Mouse (Mus musculus) MN1 (cell line): ENCODE measurements around the gene Ofcc1.

Experiments used
- DNase-seq: peaks from one replicate; pipeline ENCODE4 v3.0.0-alpha.2; 2016; ENCODE audit warnings: low spot score

Ofcc1 gene

DNA sequence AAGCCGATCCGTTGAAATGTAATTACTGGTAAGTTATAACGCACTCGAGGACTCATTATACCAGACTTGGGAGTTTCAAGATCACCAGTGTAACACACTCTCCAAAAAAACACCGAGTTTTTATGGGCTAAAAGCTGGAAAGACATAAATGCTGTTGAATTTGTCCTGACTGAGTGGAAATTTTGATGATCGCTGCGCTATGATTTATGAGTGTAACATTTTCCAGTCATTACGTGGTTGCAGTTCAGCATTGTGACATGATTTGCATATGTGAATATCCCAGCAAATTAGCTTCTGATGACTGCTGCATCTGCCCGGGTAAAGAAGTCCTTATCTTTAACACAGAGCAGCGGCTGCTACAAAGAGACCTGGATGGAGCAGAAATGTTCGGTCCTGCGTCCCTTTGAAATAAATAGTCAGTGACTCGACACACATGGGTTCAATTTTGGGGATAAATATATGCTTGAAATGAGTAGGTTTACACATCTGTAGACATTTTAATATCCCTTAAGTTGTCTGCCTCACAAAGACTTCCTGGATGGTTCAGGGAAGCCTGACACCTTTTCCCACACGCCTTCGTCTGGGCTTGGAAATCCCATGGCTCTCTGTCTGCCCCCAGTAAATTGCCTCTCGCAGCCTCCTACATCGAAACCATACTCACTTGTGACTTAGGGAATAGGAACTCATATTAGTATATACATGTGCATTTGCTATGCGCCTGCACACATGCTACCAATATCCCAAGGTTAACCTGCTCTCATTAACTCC lies 381.8 kb downstream of the Ofcc1 start:
- no peak for DNase-seq

- DNase-seq: no peak
Measured at GRCm38 (mm10) chr13:39968349-39969016, 392.8 kb downstream of the Ofcc1 start.

GRCm38 (mm10) chr13:39957226-39957625 lies 404.0 kb downstream of the Ofcc1 start:
- DNase-seq: no peak

DNA sequence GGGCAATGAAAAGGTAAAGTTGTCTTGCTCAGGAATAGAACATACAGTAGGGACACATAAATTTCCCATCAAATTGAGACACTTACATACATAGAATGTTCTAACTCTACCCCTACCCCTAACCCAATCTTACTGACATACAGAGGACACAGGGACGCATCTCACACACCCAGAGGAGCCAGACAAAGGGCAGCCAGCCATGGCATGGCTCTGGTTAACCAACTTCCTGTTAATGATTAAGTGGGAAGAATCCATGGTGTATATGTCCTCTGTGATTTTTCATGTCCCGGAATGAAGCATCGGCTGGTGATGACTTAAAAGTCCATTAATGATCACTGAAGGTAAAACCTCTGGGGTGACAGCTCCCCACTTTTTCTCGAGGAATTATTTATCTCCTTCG lies 405.2 kb downstream of the Ofcc1 start:
- DNase-seq: no peak
